Mouse (Mus musculus): Measurements from ENCODE around the gene Gm10229. TPM values are rescaled to one million over a fixed set of nuclear protein-coding genes. Genes with fewer than 3 reads are reported as not detected.
"Not testable (repeated sequence)": the region's sequence is repeated elsewhere in the genome, so short reads cannot be mapped to it uniquely, and the experiment has no call there.

Gene Gm10229
- total RNA-seq (2021) (not detected), polyA plus RNA-seq (2012; rRNA removed) (not detected in 2 replicates)
- long read RNA-seq = 0 reads

- DNase-seq = not testable (repeated sequence)
Observed at GRCm38 (mm10) chr16:89014984-89015383, at the start of gene Gm10229. Gene Gm10229 (plus strand): TSS chr16:89015284.

- no peak for DNase-seq
Observed at GRCm38 (mm10) chr16:89010659-89011058, 4.4 kb upstream of the Gm10229 start, which contains the start of gene Krtap22-2. Gene Krtap22-2 (minus strand): TSS chr16:89010759.

- DNase-seq = no peak
Observed at GRCm38 (mm10) chr16:89013973-89014372, 1.1 kb upstream of the Gm10229 start.

GRCm38 (mm10) chr16:89031399-89031798 lies 16.3 kb downstream of the Gm10229 start, which contains the start of gene Krtap6-1:
Gene Krtap6-1 (plus strand): TSS chr16:89031699.
- DNase-seq = not testable (repeated sequence)

GRCm38 (mm10) chr16:89041372-89041771 lies 26.3 kb downstream of the Gm10229 start, which contains the start of gene Gm10228:
Gene Gm10228 (minus strand): TSS chr16:89041472.
- not testable (repeated sequence) for DNase-seq

- no peak for DNase-seq
Observed at GRCm38 (mm10) chr16:89047783-89048182, 32.7 kb downstream of the Gm10229 start, which contains the start of gene Krtap6-5. Gene Krtap6-5 (minus strand): TSS chr16:89047883.

- not testable (repeated sequence) for DNase-seq
Observed at GRCm38 (mm10) chr16:89063902-89064301, 48.8 kb downstream of the Gm10229 start, which contains the start of gene 1110025L11Rik. Gene 1110025L11Rik (minus strand): TSS chr16:89064002.

Other genes with a start within 250 kb of the Gm10229 start
- not detected for gene 2310057N15Rik, start 241.1 kb upstream of the Gm10229 start, total RNA-seq (2021)
- gene 2310057N15Rik, start 241.1 kb upstream of the Gm10229 start, polyA plus RNA-seq (2012; rRNA removed) = not detected in 2 replicates
- gene Gm5965, start 237.4 kb upstream of the Gm10229 start, total RNA-seq (2021) = not detected
- not detected in 2 replicates for gene Gm5965, start 237.4 kb upstream of the Gm10229 start, polyA plus RNA-seq (2012; rRNA removed)
- gene Gm20741, start 203.1 kb upstream of the Gm10229 start, total RNA-seq (2021) = not detected
- not detected in 2 replicates for gene Gm20741, start 203.1 kb upstream of the Gm10229 start, polyA plus RNA-seq (2012; rRNA removed)
- not detected for gene Krtap15, start 195.1 kb upstream of the Gm10229 start, total RNA-seq (2021)
- gene Krtap15, start 195.1 kb upstream of the Gm10229 start, polyA plus RNA-seq (2012; rRNA removed) = not detected in 2 replicates
- not detected for gene Krtap14, start 189.1 kb upstream of the Gm10229 start, total RNA-seq (2021)
- gene Krtap14, start 189.1 kb upstream of the Gm10229 start, polyA plus RNA-seq (2012; rRNA removed) = not detected in 2 replicates
- not detected for gene Krtap19-1, start 145.9 kb upstream of the Gm10229 start, total RNA-seq (2021)
- gene Krtap19-1, start 145.9 kb upstream of the Gm10229 start, polyA plus RNA-seq (2012; rRNA removed) = not detected in 2 replicates
- gene Krtap19-2, start 141.0 kb upstream of the Gm10229 start, total RNA-seq (2021) = not detected
- gene Krtap19-2, start 141.0 kb upstream of the Gm10229 start, polyA plus RNA-seq (2012; rRNA removed) = not detected in 2 replicates
- not detected for gene Krtap19-3, start 137.2 kb upstream of the Gm10229 start, total RNA-seq (2021)
- not detected in 2 replicates for gene Krtap19-3, start 137.2 kb upstream of the Gm10229 start, polyA plus RNA-seq (2012; rRNA removed)
- gene Krtap19-4, start 130.2 kb upstream of the Gm10229 start, total RNA-seq (2021) = not detected
- gene Krtap19-4, start 130.2 kb upstream of the Gm10229 start, polyA plus RNA-seq (2012; rRNA removed) = not detected in 2 replicates
- gene Krtap19-5, start 118.8 kb upstream of the Gm10229 start, total RNA-seq (2021) = not detected
- not detected in 2 replicates for gene Krtap19-5, start 118.8 kb upstream of the Gm10229 start, polyA plus RNA-seq (2012; rRNA removed)
- gene Krtap19-9b, start 83.0 kb upstream of the Gm10229 start, total RNA-seq (2021) = not detected
- gene Krtap19-9b, start 83.0 kb upstream of the Gm10229 start, polyA plus RNA-seq (2012; rRNA removed) = not detected in 2 replicates
- not detected for gene Krtap16-3, start 52.4 kb upstream of the Gm10229 start, total RNA-seq (2021)
- not detected in 2 replicates for gene Krtap16-3, start 52.4 kb upstream of the Gm10229 start, polyA plus RNA-seq (2012; rRNA removed)
- gene Krtap22-2, start 4.5 kb upstream of the Gm10229 start, total RNA-seq (2021) = not detected
- not detected in 2 replicates for gene Krtap22-2, start 4.5 kb upstream of the Gm10229 start, polyA plus RNA-seq (2012; rRNA removed)
- gene Krtap6-1, start 16.4 kb downstream of the Gm10229 start, total RNA-seq (2021) = not detected
- not detected in 2 replicates for gene Krtap6-1, start 16.4 kb downstream of the Gm10229 start, polyA plus RNA-seq (2012; rRNA removed)
- not detected for gene Gm10228, start 26.2 kb downstream of the Gm10229 start, total RNA-seq (2021)
- gene Gm10228, start 26.2 kb downstream of the Gm10229 start, polyA plus RNA-seq (2012; rRNA removed) = not detected in 2 replicates
- gene Krtap6-5, start 32.6 kb downstream of the Gm10229 start, total RNA-seq (2021) = not detected
- gene Krtap6-5, start 32.6 kb downstream of the Gm10229 start, polyA plus RNA-seq (2012; rRNA removed) = not detected in 2 replicates
- gene 1110025L11Rik, start 48.7 kb downstream of the Gm10229 start, total RNA-seq (2021) = not detected
- not detected in 2 replicates for gene 1110025L11Rik, start 48.7 kb downstream of the Gm10229 start, polyA plus RNA-seq (2012; rRNA removed)
- gene Krtap6-3, start 68.7 kb downstream of the Gm10229 start, total RNA-seq (2021) = not detected
- not detected in 2 replicates for gene Krtap6-3, start 68.7 kb downstream of the Gm10229 start, polyA plus RNA-seq (2012; rRNA removed)
- gene Gm6358, start 125.6 kb downstream of the Gm10229 start, total RNA-seq (2021) = not detected
- gene Gm6358, start 125.6 kb downstream of the Gm10229 start, polyA plus RNA-seq (2012; rRNA removed) = not detected in 2 replicates
- gene Gm10061, start 135.8 kb downstream of the Gm10229 start, total RNA-seq (2021) = not detected
- gene Gm10061, start 135.8 kb downstream of the Gm10229 start, polyA plus RNA-seq (2012; rRNA removed) = not detected in 2 replicates
- gene Gm9789, start 142.7 kb downstream of the Gm10229 start, total RNA-seq (2021) = not detected
- not detected in 2 replicates for gene Gm9789, start 142.7 kb downstream of the Gm10229 start, polyA plus RNA-seq (2012; rRNA removed)
- not detected for gene Gm7735, start 154.2 kb downstream of the Gm10229 start, total RNA-seq (2021)
- gene Gm7735, start 154.2 kb downstream of the Gm10229 start, polyA plus RNA-seq (2012; rRNA removed) = not detected in 2 replicates
- not detected for gene 1110057P08Rik, start 159.5 kb downstream of the Gm10229 start, total RNA-seq (2021)
- not detected in 2 replicates for gene 1110057P08Rik, start 159.5 kb downstream of the Gm10229 start, polyA plus RNA-seq (2012; rRNA removed)
- not detected for gene Krtap20-2, start 190.6 kb downstream of the Gm10229 start, total RNA-seq (2021)
- not detected in 2 replicates for gene Krtap20-2, start 190.6 kb downstream of the Gm10229 start, polyA plus RNA-seq (2012; rRNA removed)

Data from adrenal gland, adult 2 months (tissue).